Mouse (Mus musculus) G1E (cell line): ENCODE measurements around the gene Rims1. TPM values are rescaled to one million over a fixed set of nuclear protein-coding genes. Genes with fewer than 3 reads are reported as not detected.
A peak's percentile ranks its signal among the peaks of the same experiment; 100 is the strongest.

Experiments
- ATAC-seq: 2 replicates; pipeline ENCODE4 v1.8.0; 2016; ENCODE audit warnings: mild to moderate bottlenecking; ENCODE audit not compliant: insufficient number of reproducible peaks, poor library complexity, low FRiP score, severe bottlenecking; ENCODE audit errors: extremely low read depth
- DNase-seq: peaks from one replicate; pipeline ENCODE4 v3.0.0; 2012; ENCODE audit warnings: low spot score
- H3K27me3 ChIP-seq: 2 replicates; pipeline ENCODE4 v1.6.1; 2012; ENCODE audit warnings: mild to moderate bottlenecking, low read length, inconsistent platforms; ENCODE audit not compliant: insufficient read depth
- H3K36me3 ChIP-seq: replicated peaks from 2 replicates; pipeline ENCODE3; 2012; ENCODE audit warnings: mild to moderate bottlenecking, inconsistent platforms
- H3K4me1 ChIP-seq: 2 replicates; pipeline ENCODE4 v1.6.1; 2012; ENCODE audit warnings: low read depth, low read length, inconsistent platforms, mixed read lengths; ENCODE audit not compliant: insufficient read depth
- H3K4me3 ChIP-seq: 2 replicates; pipeline ENCODE4 v1.5.1; 2012; ENCODE audit warnings: low read depth, mild to moderate bottlenecking, inconsistent platforms, low read length, moderate library complexity, mixed read lengths
- H3K9me3 ChIP-seq: replicated peaks from 2 replicates; pipeline ENCODE4 v1.6.1; 2012; ENCODE audit warnings: inconsistent platforms
- CTCF ChIP-seq: IDR thresholded peaks from 2 replicates; pipeline ENCODE4 v1.5.1; 2012; ENCODE audit warnings: low read depth, low read length, inconsistent platforms, mixed read lengths
- GATA1 ChIP-seq: IDR thresholded peaks from 2 replicates; pipeline ENCODE4 v1.6.1; 2012; ENCODE audit warnings: borderline replicate concordance, low read length, inconsistent platforms, mixed read lengths
- GATA2 ChIP-seq: IDR thresholded peaks from 2 replicates; pipeline ENCODE4 v1.6.1; 2012; ENCODE audit warnings: low read depth, low read length, inconsistent platforms, borderline replicate concordance
- POLR2AphosphoS5 ChIP-seq: IDR thresholded peaks from 2 replicates; pipeline ENCODE4 v1.6.1; 2012; ENCODE audit warnings: low read depth, low read length, inconsistent platforms; ENCODE audit not compliant: insufficient replicate concordance
- TAL1 ChIP-seq: conservative IDR thresholded peaks from 2 replicates; pipeline ENCODE4 v1.6.1; 2012; ENCODE audit warnings: low read depth, low read length, inconsistent platforms, mixed read lengths
- polyA plus RNA-seq: library from polyadenylated mRNA; stranded (reverse); fragments of >175 nt; gene quantifications from 2 replicates; pipeline ENCODE4 v1.2.3, GENCODE M21; 2012
- total RNA-seq, 2 experiments: library from RNA; stranded (forward) in 1 of 2; stranded (reverse) in 1 of 2; fragments of 200-1000 nt in 1 of 2; fragments of >200 nt in 1 of 2; fragmentation: Nextera tagmentation in 1 of 2; gene quantifications; 2 replicates each; pipeline ENCODE4 v1.2.3; 2014 to 2017

Rims1 gene
- total and polyA plus RNA-seq, 3 experiments: 0.11 TPM; not detected in 2

- no peak for TF ChIP-seq POLR2AphosphoS5
- TF ChIP-seq GATA2: no peak
- TF ChIP-seq GATA1: no peak
- no peak for TF ChIP-seq TAL1
- no peak for TF ChIP-seq CTCF
- no peaks in the 10 kb centered on the region for H3K9me3 ChIP-seq
- DNase-seq (no peak), ATAC-seq (no peak)
- H3K4me3 ChIP-seq: no peak overlapping the region
- H3K27me3 ChIP-seq: no peaks in the 10 kb centered on the region
- no peaks in the 10 kb centered on the region for H3K36me3 ChIP-seq
- H3K4me1 ChIP-seq: no peaks in the 10 kb centered on the region
Observed at GRCm38 (mm10) chr1:22386361-22386760, 419.4 kb downstream of the Rims1 start.

- Histone ChIP-seq H3K27me3 (no peaks in the 10 kb centered on the region), H3K4me3 (no peak overlapping the region), H3K4me1 (no peaks in the 10 kb centered on the region), H3K36me3 (no peaks in the 10 kb centered on the region), H3K9me3 (no peaks in the 10 kb centered on the region)
- DNase-seq: no peak
- TF ChIP-seq TAL1 (no peak), CTCF (0 out of 2 replicates have a peak, but pooled peaks have one; percentile 2), POLR2AphosphoS5 (no peak)
- no peak for ATAC-seq
Observed at GRCm38 (mm10) chr1:22377652-22378051, 428.1 kb downstream of the Rims1 start.

- no peak overlapping the region for H3K4me3 ChIP-seq
- no peak for DNase-seq
- H3K27me3 ChIP-seq: no peaks in the 10 kb centered on the region
- ATAC-seq: no peak
- no peak for TF ChIP-seq CTCF
- TF ChIP-seq GATA2: no peak
- TF ChIP-seq GATA1: no peak
- TF ChIP-seq POLR2AphosphoS5: no peak
- TF ChIP-seq TAL1: no peak
- no peaks in the 10 kb centered on the region for H3K36me3 ChIP-seq
- H3K4me1 ChIP-seq: no peaks in the 10 kb centered on the region
- no peaks in the 10 kb centered on the region for H3K9me3 ChIP-seq
Observed at GRCm38 (mm10) chr1:22377062-22377461, 428.7 kb downstream of the Rims1 start.

- DNase-seq (no peak), ATAC-seq (no peak)
- H3K4me1 ChIP-seq: no peaks in the 10 kb centered on the region
- no peak for TF ChIP-seq GATA1
- no peak for TF ChIP-seq GATA2
- no peak for TF ChIP-seq TAL1
- no peak for TF ChIP-seq POLR2AphosphoS5
- no peak for TF ChIP-seq CTCF
- H3K9me3 ChIP-seq: no peaks in the 10 kb centered on the region
- H3K4me3 ChIP-seq: no peak overlapping the region
- no peaks in the 10 kb centered on the region for H3K36me3 ChIP-seq
- H3K27me3 ChIP-seq: no peaks in the 10 kb centered on the region
Observed at GRCm38 (mm10) chr1:22356209-22356608, 449.6 kb downstream of the Rims1 start.

GRCm38 (mm10) chr1:22353687-22354086, 452.1 kb downstream of the Rims1 start:
- TF ChIP-seq GATA2: no peak
- no peak for TF ChIP-seq GATA1
- TF ChIP-seq POLR2AphosphoS5: no peak
- no peak for TF ChIP-seq CTCF
- no peak for TF ChIP-seq TAL1
- Histone ChIP-seq H3K27me3 (no peaks in the 10 kb centered on the region), H3K36me3 (no peaks in the 10 kb centered on the region), H3K4me1 (no peaks in the 10 kb centered on the region), H3K4me3 (no peak overlapping the region), H3K9me3 (no peaks in the 10 kb centered on the region)
- DNase-seq (no peak), ATAC-seq (no peak)

- H3K36me3 ChIP-seq: no peaks in the 10 kb centered on the region
- no peak overlapping the region for H3K4me3 ChIP-seq
- no peaks in the 10 kb centered on the region for H3K4me1 ChIP-seq
- H3K27me3 ChIP-seq: no peaks in the 10 kb centered on the region
- ATAC-seq (no peak), DNase-seq (no peak)
- no peaks in the 10 kb centered on the region for H3K9me3 ChIP-seq
- TF ChIP-seq GATA2 (no peak), CTCF (no peak), POLR2AphosphoS5 (no peak), TAL1 (no peak), GATA1 (no peak)
Observed at GRCm38 (mm10) chr1:22338914-22339313, 466.9 kb downstream of the Rims1 start.

GRCm38 (mm10) chr1:22320941-22321676, 484.7 kb downstream of the Rims1 start:
- no peak overlapping the region for H3K4me3 ChIP-seq
- H3K9me3 ChIP-seq: no peaks in the 10 kb centered on the region
- no peak for DNase-seq
- no peaks in the 10 kb centered on the region for H3K36me3 ChIP-seq
- TF ChIP-seq TAL1 (no peak), POLR2AphosphoS5 (no peak), GATA2 (no peak), CTCF (no peak), GATA1 (no peak)
- ATAC-seq: no peak
- H3K4me1 ChIP-seq: no peaks in the 10 kb centered on the region
- peaks cover 2% of the 10 kb centered on the region; the same call in 1 of the 2 replicates for H3K27me3 ChIP-seq
